Mouse (Mus musculus) heart, postnatal 0 days (tissue): Measurements from ENCODE around the gene Znhit2. TPM values are rescaled to one million over a fixed set of nuclear protein-coding genes. Genes with fewer than 3 reads are reported as not detected.
"Not testable (repeated sequence)": the region's sequence is repeated elsewhere in the genome, so short reads cannot be mapped to it uniquely, and the experiment has no call there.

Experiments
- ATAC-seq: fragments of 200-750 bp; cut with Nextera tagmentation; 2 replicates; pipeline ENCODE4 v1.8.0; 2017; ENCODE audit warnings: low read depth, moderate number of reproducible peaks, moderate library complexity; ENCODE audit not compliant: insufficient read depth
- DNase-seq: peaks from one replicate; pipeline ENCODE4 v3.0.0-alpha.2; 2016; ENCODE audit warnings: low spot score
- H3K27ac ChIP-seq: fragments of 300-500 bp; sonication (generic); 2 replicates; pipeline ENCODE4 v1.5.1; 2014; ENCODE audit warnings: low read depth, mild to moderate bottlenecking
- H3K27me3 ChIP-seq: fragments of 300-500 bp; sonication (generic); 2 replicates; pipeline ENCODE4 v1.6.1; 2014; ENCODE audit warnings: low read length, mixed read lengths; ENCODE audit not compliant: control insufficient read depth, insufficient read depth
- H3K36me3 ChIP-seq: fragments of 300-500 bp; sonication (generic); replicated peaks from 2 replicates; pipeline ENCODE4 v1.6.1; 2014; ENCODE audit warnings: low read length, mixed read lengths; ENCODE audit not compliant: control insufficient read depth, insufficient read depth
- H3K4me1 ChIP-seq: fragments of 300-500 bp; sonication (generic); 2 replicates; pipeline ENCODE4 v1.6.1; 2014; ENCODE audit warnings: antibody characterized with exemption; ENCODE audit not compliant: control insufficient read depth, insufficient read depth
- H3K4me2 ChIP-seq: fragments of 300-500 bp; sonication (generic); 2 replicates; pipeline ENCODE4 v1.6.1; 2014; ENCODE audit warnings: low read depth, mild to moderate bottlenecking, low read length, moderate library complexity
- H3K4me3 ChIP-seq: fragments of 300-500 bp; sonication (generic); 2 replicates; pipeline ENCODE4 v1.5.1; 2014; ENCODE audit warnings: low read depth, low read length
- H3K9ac ChIP-seq: fragments of 300-500 bp; sonication (generic); replicated peaks from 2 replicates; pipeline ENCODE4 v1.6.1; 2014; ENCODE audit warnings: low read depth, low read length, mixed read lengths
- H3K9me3 ChIP-seq: fragments of 300-500 bp; sonication (generic); replicated peaks from 2 replicates; pipeline ENCODE4 v1.6.1; 2016; ENCODE audit warnings: low read length; ENCODE audit not compliant: control insufficient read depth
- CTCF ChIP-seq: IDR thresholded peaks from 2 replicates; pipeline ENCODE4 v1.5.1; 2016; ENCODE audit warnings: antibody characterized with exemption, control low read depth, low read depth
- EP300 ChIP-seq: IDR thresholded peaks from 2 replicates; pipeline ENCODE4 v1.6.1; 2016; ENCODE audit warnings: antibody characterized with exemption, low read depth
- WGBS: fragments of 180-500 bp; shearing (Covaris S2); extraction: QIAGEN DNeasy Blood & Tissue Kit; methylation state at CpG from one replicate; pipeline ENCODE4 v1.1.7; 2014; 5-methylcytosine and 5-hydroxymethylcytosine counted together
- polyA plus RNA-seq: library from polyadenylated mRNA; unstranded; fragments of >200 nt; fragmentation: Nextera tagmentation; extraction: Ambion mirVana; gene quantifications from 2 replicates; pipeline ENCODE4 v1.2.1, GENCODE M21; 2015
- total RNA-seq: library from RNA; depleted of rRNA; stranded (reverse); fragments of >200 nt; gene quantifications from 2 replicates; pipeline ENCODE4 v1.2.3, GENCODE M21; 2014; ENCODE audit warnings: low replicate concordance

The Znhit2 gene
- total and polyA plus RNA-seq, 2 experiments from 2014 or later = 22.7 to 58.4 TPM

DNA sequence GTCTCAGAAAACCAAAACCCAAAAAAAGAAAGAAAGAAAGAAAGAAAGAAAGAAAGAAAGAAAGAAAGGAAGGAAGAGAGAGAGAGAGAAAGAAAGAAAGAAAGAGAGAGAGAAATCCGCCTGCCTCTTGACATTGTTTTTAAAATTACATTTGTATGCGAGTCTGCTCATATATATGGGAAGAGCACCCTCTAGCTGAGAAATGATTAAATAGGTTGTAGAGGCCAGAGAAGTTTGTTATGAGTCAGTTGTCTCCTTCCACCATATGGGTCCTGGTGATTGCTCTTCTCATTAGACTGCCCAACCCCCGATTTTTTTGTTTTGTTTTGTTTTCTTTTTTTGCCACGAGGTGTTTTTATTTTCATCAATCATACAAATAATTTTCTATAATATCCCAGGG lies 16.9 kb upstream of the Znhit2 start:
- 42% methylated on average over 4 of the region's 4 CpGs for WGBS
- H3K9me3 ChIP-seq, H3K9ac ChIP-seq, H3K4me2 ChIP-seq, H3K27ac ChIP-seq, H3K27me3 ChIP-seq, H3K4me3 ChIP-seq, ATAC-seq: not testable (repeated sequence)
- peak; percentile 54 for TF ChIP-seq CTCF
- H3K36me3 ChIP-seq = peaks cover 11% of the 10 kb centered on the region
- peaks cover 15% of the 10 kb centered on the region for H3K4me1 ChIP-seq
- DNase-seq = peak; percentile 53

DNA sequence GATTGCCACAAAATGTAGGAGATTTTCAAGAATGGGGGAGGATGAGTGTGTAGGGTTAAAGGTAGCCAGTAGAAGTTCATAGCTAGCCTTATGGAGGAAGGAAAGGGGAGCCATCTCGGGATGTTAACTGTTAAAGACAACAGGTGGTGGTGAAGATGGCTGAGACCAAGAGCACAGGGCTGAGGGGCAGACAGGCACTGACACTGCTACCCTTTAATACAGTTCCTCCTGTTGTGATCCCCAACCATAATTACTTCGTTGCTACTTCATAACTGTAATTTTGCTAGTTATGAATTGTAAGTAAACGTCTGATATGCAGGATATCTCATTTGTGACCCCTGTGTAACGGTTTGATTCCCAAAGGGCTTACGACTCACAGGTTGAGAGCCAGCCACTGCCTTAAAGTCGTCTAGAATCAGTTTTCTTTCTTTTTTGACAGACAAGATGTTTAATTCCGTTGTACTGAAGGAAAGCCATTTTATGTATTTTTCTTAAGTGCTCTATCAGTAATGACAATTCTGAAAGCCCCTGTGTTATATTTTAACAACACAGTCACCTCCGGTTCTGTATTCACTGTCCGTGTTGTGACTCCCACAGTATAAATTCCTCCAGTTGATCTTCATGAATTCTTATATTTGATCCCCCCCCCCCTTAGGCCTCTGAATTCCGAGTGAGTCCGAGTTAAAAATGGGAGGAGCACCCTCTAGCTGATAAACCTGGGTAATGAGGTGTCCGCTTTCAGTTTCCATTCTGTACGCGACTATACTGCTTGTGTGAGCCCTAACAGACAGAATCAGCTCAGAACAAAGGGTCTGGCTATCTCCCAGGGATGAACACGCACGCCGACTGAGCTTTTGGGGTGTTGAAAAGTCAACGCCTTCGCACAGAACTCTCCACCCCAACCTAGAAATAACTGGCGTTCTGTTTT lies 15.4 kb upstream of the Znhit2 start:
- H3K27me3 ChIP-seq = no peaks in the 10 kb centered on the region
- ATAC-seq = peak; percentile 26; the same call in 1 of the 2 replicates
- H3K9me3 ChIP-seq = no peaks in the 10 kb centered on the region
- WGBS = 10% methylated on average over 20 of the region's 20 CpGs
- H3K9ac ChIP-seq = peak overlapping the region; percentile 88
- H3K4me1 ChIP-seq = peaks cover 15% of the 10 kb centered on the region
- TF ChIP-seq EP300 (no peak), CTCF (peak; percentile 20; the same call in 1 of the 2 replicates)
- H3K4me2 ChIP-seq = peak overlapping the region; percentile 97
- peaks cover 26% of the 10 kb centered on the region for H3K36me3 ChIP-seq
- peak overlapping the region; percentile 97 for H3K27ac ChIP-seq
- DNase-seq = peak; percentile 69
- peak overlapping the region; percentile 73 for H3K4me3 ChIP-seq

DNA sequence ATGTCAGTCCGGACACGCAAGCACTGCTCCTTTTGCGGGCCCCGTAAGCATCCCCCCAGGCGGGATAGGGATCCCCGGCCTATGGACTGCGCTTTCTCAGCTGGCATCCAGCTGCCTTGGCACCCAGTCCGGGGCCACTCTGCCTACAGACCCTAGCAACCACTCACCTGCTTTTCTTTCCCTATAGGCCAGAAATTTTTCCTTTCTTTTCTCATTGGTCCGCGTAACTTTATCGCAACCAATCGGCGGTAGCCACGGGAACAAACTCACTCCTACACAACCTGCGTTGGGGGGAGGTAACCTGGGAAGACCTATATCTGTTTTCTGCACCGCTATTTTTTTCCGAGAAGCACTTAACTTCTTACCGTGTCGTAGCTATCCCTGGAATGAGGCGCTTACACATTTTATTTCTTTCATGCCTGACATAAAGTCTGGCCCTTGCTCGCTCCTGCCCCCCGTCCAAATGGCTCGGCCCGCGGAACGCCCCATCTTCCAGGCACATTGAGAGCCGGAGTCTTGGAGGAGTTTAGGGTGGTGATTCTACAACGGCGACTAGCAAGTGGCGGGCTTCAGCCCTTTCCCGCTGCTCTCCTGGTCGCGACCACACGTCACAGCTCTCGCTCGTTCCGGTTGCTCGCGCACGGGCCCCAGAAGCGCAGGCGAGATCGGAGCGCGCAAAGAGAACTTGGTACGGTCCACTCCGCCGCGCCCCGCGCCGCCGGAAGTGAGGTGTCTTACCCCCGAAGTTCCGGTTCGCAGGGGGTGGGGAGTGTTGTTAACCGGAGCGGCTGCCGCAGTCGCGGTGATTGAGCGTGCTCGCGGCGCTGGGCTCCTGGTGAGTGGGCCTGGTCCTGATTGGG lies 14.5 kb upstream of the Znhit2 start, which contains the start of gene Syvn1:
Gene Syvn1, plus strand, starts transcription at position 283 of the 860 bp plus-strand sequence.
- Histone ChIP-seq H3K27me3 (no peaks in the 10 kb centered on the region), H3K9ac (peak within 1 kb of the TSS; percentile 88), H3K4me2 (peak within 1 kb of the TSS; percentile 97), H3K4me1 (peaks cover 15% of the 10 kb centered on the region), H3K36me3 (peaks cover 35% of the 10 kb centered on the region), H3K4me3 (peak within 1 kb of the TSS; percentile 73), H3K9me3 (no peaks in the 10 kb centered on the region), H3K27ac (peak within 1 kb of the TSS; percentile 97)
- TF ChIP-seq EP300 (peak; percentile 77), CTCF (no peak)
- under 1% methylated on average over 65 of the region's 65 CpGs for WGBS
- DNase-seq = peak; percentile 95
- peak; percentile 88 for ATAC-seq

DNA sequence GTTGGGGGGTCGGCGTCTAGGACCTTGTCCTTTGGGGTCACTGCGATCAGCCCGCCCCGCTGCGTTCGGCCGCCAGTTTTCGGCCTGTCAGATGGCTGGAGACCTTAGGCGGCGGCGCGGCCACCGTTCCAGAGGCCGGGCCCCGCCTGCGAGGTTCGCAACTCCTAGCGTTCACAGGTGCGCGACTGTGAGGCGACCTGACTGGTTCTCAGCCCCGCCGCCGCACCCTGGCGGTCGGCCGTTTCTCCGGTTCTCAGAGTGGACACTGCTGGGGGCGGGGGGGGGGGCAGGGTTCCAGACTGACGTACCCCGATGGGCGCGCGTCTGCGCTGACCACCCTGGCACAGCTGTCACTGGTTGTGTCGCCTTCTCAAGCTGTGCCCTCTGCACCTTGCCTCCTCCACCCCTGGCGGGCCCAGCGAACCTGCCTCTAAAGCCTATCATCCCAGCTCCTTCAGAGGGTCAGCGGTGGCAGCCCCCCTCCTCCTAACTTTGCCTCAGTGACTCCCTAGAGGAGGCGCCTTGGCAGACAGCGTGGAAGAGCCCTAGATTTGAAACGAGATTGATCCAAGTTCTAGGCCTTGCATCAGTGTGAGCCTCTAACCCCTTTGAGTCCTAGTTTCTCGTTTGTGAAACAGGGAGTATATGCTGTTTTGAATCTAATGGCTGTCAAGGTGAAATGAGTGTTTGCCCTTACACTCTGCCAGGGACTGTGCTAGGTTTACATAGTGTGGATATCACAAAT lies 13.7 kb upstream of the Znhit2 start:
- peaks cover 15% of the 10 kb centered on the region for H3K4me1 ChIP-seq

DNA sequence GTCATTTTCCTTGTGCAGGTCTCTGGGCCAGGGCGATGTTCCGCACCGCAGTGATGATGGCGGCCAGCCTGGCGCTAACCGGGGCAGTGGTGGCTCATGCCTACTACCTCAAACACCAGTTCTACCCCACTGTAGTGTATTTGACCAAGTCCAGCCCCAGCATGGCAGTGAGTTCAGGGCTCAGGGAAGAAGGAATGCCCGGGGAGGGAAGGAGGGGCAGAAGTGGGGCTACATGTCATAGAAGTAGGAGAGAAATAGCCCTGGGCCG lies 13.2 kb upstream of the Znhit2 start:
- H3K4me2 ChIP-seq = peak overlapping the region; percentile 97
- H3K4me3 ChIP-seq = peak overlapping the region; percentile 73
- peaks cover 48% of the 10 kb centered on the region for H3K36me3 ChIP-seq
- no peaks in the 10 kb centered on the region for H3K27me3 ChIP-seq
- H3K9ac ChIP-seq = peak overlapping the region; percentile 88
- ATAC-seq (no peak), DNase-seq (no peak)
- TF ChIP-seq EP300 (no peak), CTCF (no peak)
- peaks cover 15% of the 10 kb centered on the region for H3K4me1 ChIP-seq
- WGBS = 74% methylated on average over 8 of the region's 8 CpGs
- H3K27ac ChIP-seq = no peak overlapping the region
- H3K9me3 ChIP-seq = no peaks in the 10 kb centered on the region

More for the DNA sequence above, 13.7 kb upstream of the Znhit2 start:
- ATAC-seq (peak; percentile 3; the same call in 1 of the 2 replicates), DNase-seq (no peak)
- WGBS = under 1% methylated on average over 42 of the region's 44 CpGs
- peak overlapping the region; percentile 88 for H3K9ac ChIP-seq
- no peaks in the 10 kb centered on the region for H3K9me3 ChIP-seq
- peak overlapping the region; percentile 97 for H3K27ac ChIP-seq
- no peak for TF ChIP-seq CTCF
- TF ChIP-seq EP300 = no peak
- peak overlapping the region; percentile 73 for H3K4me3 ChIP-seq
- peak overlapping the region; percentile 97 for H3K4me2 ChIP-seq
- H3K27me3 ChIP-seq = no peaks in the 10 kb centered on the region
- H3K36me3 ChIP-seq = peaks cover 43% of the 10 kb centered on the region
